Mouse (Mus musculus): ENCODE measurements around the gene Vmn1r11. TPM values are rescaled to one million over a fixed set of nuclear protein-coding genes. Genes with fewer than 3 reads are reported as not detected.

Vmn1r11 gene
- polyA plus RNA-seq (2017; shearing (Covaris generic)), result 0.16 TPM

GRCm38 (mm10) chr6:57133155-57133554 is at the start of gene Vmn1r11:
Gene Vmn1r11 (plus strand): TSS chr6:57133455.

GRCm38 (mm10) chr6:57109154-57109553 is 24.1 kb upstream of the Vmn1r11 start, which contains the start of gene Vmn1r10:
Gene Vmn1r10 (plus strand): TSS chr6:57109454.

GRCm38 (mm10) chr6:57156619-57157018 is 23.4 kb downstream of the Vmn1r11 start, which contains the start of gene Vmn1r12:
Gene Vmn1r12 (plus strand): TSS chr6:57156919.

Other genes with a start within 250 kb of the Vmn1r11 start
- 51.0 TPM for gene Nt5c3, start 209.5 kb upstream of the Vmn1r11 start, polyA plus RNA-seq (2017; shearing (Covaris generic))
- not detected for gene Vmn1r4, start 209.4 kb upstream of the Vmn1r11 start, polyA plus RNA-seq (2017; shearing (Covaris generic))
- gene Vmn1r5, start 163.2 kb upstream of the Vmn1r11 start, polyA plus RNA-seq (2017; shearing (Covaris generic)), result not detected
- gene Vmn1r6, start 136.2 kb upstream of the Vmn1r11 start, polyA plus RNA-seq (2017; shearing (Covaris generic)), result 0.07 TPM
- not detected for gene Vmn1r7, start 108.1 kb upstream of the Vmn1r11 start, polyA plus RNA-seq (2017; shearing (Covaris generic))
- gene Vmn1r8, start 101.2 kb upstream of the Vmn1r11 start, polyA plus RNA-seq (2017; shearing (Covaris generic)), result not detected
- gene Vmn1r9, start 66.7 kb upstream of the Vmn1r11 start, polyA plus RNA-seq (2017; shearing (Covaris generic)), result not detected
- gene Vmn1r10, start 24.0 kb upstream of the Vmn1r11 start, polyA plus RNA-seq (2017; shearing (Covaris generic)), result not detected
- 0.37 TPM for gene Vmn1r12, start 23.5 kb downstream of the Vmn1r11 start, polyA plus RNA-seq (2017; shearing (Covaris generic))
- 1.1 TPM for gene Vmn1r13, start 69.8 kb downstream of the Vmn1r11 start, polyA plus RNA-seq (2017; shearing (Covaris generic))
- gene Vmn1r14, start 98.2 kb downstream of the Vmn1r11 start, polyA plus RNA-seq (2017; shearing (Covaris generic)), result not detected
- gene Vmn1r15, start 124.5 kb downstream of the Vmn1r11 start, polyA plus RNA-seq (2017; shearing (Covaris generic)), result not detected
- gene Vmn1r16, start 196.0 kb downstream of the Vmn1r11 start, polyA plus RNA-seq (2017; shearing (Covaris generic)), result not detected
- not detected for gene Vmn1r17, start 230.3 kb downstream of the Vmn1r11 start, polyA plus RNA-seq (2017; shearing (Covaris generic))